Mouse (Mus musculus) olfactory bulb, adult 2 months (tissue): Measurements from ENCODE around the gene Thbd.

Source experiments
- CTCF ChIP-seq: fragments of 200-500 bp; IDR thresholded peaks from 2 replicates; pipeline ENCODE4 v1.5.1; 2012; ENCODE audit warnings: low read depth, mild to moderate bottlenecking, low read length, moderate library complexity; ENCODE audit not compliant: insufficient read depth
- POLR2A ChIP-seq: fragments of 200-500 bp; IDR thresholded peaks from 2 replicates; pipeline ENCODE4 v1.6.1; 2012; ENCODE audit warnings: mild to moderate bottlenecking, low read depth, low read length, moderate library complexity; ENCODE audit not compliant: insufficient read depth

DNA sequence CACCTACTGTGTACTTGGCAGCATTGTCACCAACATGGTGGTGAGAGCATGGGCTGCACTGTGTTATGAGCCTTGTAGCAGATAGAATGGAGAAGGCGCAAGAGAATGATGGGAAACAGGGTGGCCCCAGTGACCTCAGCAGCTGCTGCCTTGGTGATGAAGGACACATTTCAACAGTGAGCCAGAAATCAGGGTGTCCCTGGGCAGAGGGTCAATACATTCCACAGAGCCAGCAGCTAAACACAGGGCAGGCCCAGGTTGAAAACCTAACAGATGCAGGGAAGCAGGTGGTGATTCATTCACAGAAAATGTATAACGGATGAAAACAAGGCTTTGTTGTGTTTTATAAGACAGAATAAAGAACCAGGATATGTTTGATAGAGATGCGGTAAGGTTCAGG is 38.5 kb upstream of the Thbd start:
- no peak for TF ChIP-seq CTCF
- no peak for TF ChIP-seq POLR2A
